Mouse (Mus musculus) kidney, postnatal 36 days (tissue): ENCODE measurements around the gene Sorl1.

Experiments
- DNase-seq, 2 experiments: peaks; one replicate each; pipeline ENCODE4 v3.0.0; 2021 to 2022; ENCODE audit warnings: mixed read lengths in 2 of 2

Sorl1 gene

GRCm38 (mm10) chr9:41950109-41950990 is 173.7 kb downstream of the Sorl1 start:
- DNase-seq = peak; percentile 83 to 92

GRCm38 (mm10) chr9:41949476-41949875 is 174.6 kb downstream of the Sorl1 start:
- no peak for DNase-seq

GRCm38 (mm10) chr9:41944964-41945363 is 179.1 kb downstream of the Sorl1 start:
- DNase-seq = no peak

- DNase-seq = no peak
Measured at GRCm38 (mm10) chr9:41942970-41943635, 181.0 kb downstream of the Sorl1 start.

GRCm38 (mm10) chr9:41940311-41940853 is 183.7 kb downstream of the Sorl1 start:
- no peak for DNase-seq

- no peak for DNase-seq
Measured at GRCm38 (mm10) chr9:41938449-41938848, 185.6 kb downstream of the Sorl1 start.

- DNase-seq = peak; percentile 35 to 65
Measured at GRCm38 (mm10) chr9:41937967-41938348, 186.1 kb downstream of the Sorl1 start.

- DNase-seq = no peak
Measured at GRCm38 (mm10) chr9:41937341-41937966, 186.6 kb downstream of the Sorl1 start.

GRCm38 (mm10) chr9:41936598-41936997 is 187.5 kb downstream of the Sorl1 start:
- no peak for DNase-seq

GRCm38 (mm10) chr9:41935979-41936378 is 188.1 kb downstream of the Sorl1 start:
- no peak for DNase-seq

- DNase-seq = peak in 1 of 2 experiments; percentile 20
Measured at GRCm38 (mm10) chr9:41935373-41935971, 188.6 kb downstream of the Sorl1 start.

- DNase-seq = no peak
Measured at GRCm38 (mm10) chr9:41934848-41935372, 189.2 kb downstream of the Sorl1 start.

GRCm38 (mm10) chr9:41929986-41930385 is 194.1 kb downstream of the Sorl1 start:
- DNase-seq = no peak

GRCm38 (mm10) chr9:41925721-41926120 is 198.4 kb downstream of the Sorl1 start:
- DNase-seq = no peak

- no peak for DNase-seq
Measured at GRCm38 (mm10) chr9:41924140-41924539, 200.0 kb downstream of the Sorl1 start.

- no peak for DNase-seq
Measured at GRCm38 (mm10) chr9:41922416-41922815, 201.7 kb downstream of the Sorl1 start.

GRCm38 (mm10) chr9:41918657-41919380 is 205.3 kb downstream of the Sorl1 start:
- no peak for DNase-seq

- no peak for DNase-seq
Measured at GRCm38 (mm10) chr9:41918155-41918554, 205.9 kb downstream of the Sorl1 start.

- no peak for DNase-seq
Measured at GRCm38 (mm10) chr9:41915571-41915970, 208.5 kb downstream of the Sorl1 start.
